19 mouse cellular contexts compared by ENCODE assay signal in genomic region chr8:125074141-125074540, GRCm38 (mm10). TPM values are rescaled to one million over a fixed set of nuclear protein-coding genes. Genes with fewer than 3 reads are reported as not detected.
DNase-seq lines count a peak whose midpoint lies in the region; TF ChIP-seq lines count a peak whose summit lies in the region.
"Had no signal": no experiment of that assay in that cellular context is flagged by ENCODE, and none has a peak within 500 bp of the region (broad histone marks: within the 10 kb centered on the region; RNA-seq: fewer than 3 reads in every experiment).

No protein-coding gene starts in this region.

- no peak for TF ChIP-seq CTCF in layer of hippocampus, adult 2 months (conservative IDR thresholded peaks at IDR 0.05)

- no peak overlapping the region for H3K4me3 ChIP-seq in layer of hippocampus, adult 2 months
- H3K4me3 ChIP-seq: embryonic facial prominence, embryonic 12.5 days; embryonic facial prominence, embryonic 15.5 days; forebrain, embryonic 12.5 days; forebrain, embryonic 15.5 days; hindbrain, embryonic 10.5 days; hindbrain, embryonic 13.5 days; intestine, embryonic 15.5 days had no signal

- H3K27ac ChIP-seq in layer of hippocampus, adult 2 months, result peak overlapping the region; percentile 1; the same call in 1 of the 2 replicates
- H3K27ac ChIP-seq: embryonic facial prominence, embryonic 12.5 days; embryonic facial prominence, embryonic 15.5 days; forebrain, embryonic 12.5 days; hindbrain, embryonic 13.5 days; intestine, embryonic 15.5 days had no signal

- DNase-seq in layer of hippocampus, adult 2 months (ENCODE audit: low spot score in 2 of 2), result no peak
- DNase-seq in layer of hippocampus, adult 18-20 months (ENCODE audit: low spot score in 2 of 2), result no peak
- peak; percentile 58 for DNase-seq in adrenal gland, postnatal 10 days
- peak; percentile 74 to 79 for DNase-seq in adrenal gland, postnatal 36 days
- no peak for DNase-seq in ovary, postnatal 10 days (ENCODE audit: low spot score)
- DNase-seq in Muller cell, postnatal 12 days (ENCODE audit: inconsistent ontology term), result no peak
- DNase-seq: cerebellum, adult 11 months; cerebellum, adult 2 months; cerebellum, adult 9-11 months; gastrocnemius, postnatal 10 days; gastrocnemius, postnatal 36 days; kidney, adult 11 months had no signal

RNA-seq across cellular contexts. Expression of gene Disc1, which starts 20.1 kb away (rescaled TPM):
- total RNA-seq in layer of hippocampus, adult 2 months (2021), result 1 to 10 TPM; 5.6 to 6.1 TPM
- total RNA-seq in layer of hippocampus, adult 18-20 months (2021), result 1 to 10 TPM; 4.3 to 4.6 TPM
- total RNA-seq in adrenal gland, postnatal 10 days (2021), result 1 to 10 TPM; 3.6 TPM
- 1 to 10 TPM; 1.2 to 1.8 TPM for total RNA-seq in adrenal gland, postnatal 36 days (2021)

Comparison
In these comparisons a context has a peak if more than half of its experiments do, and no peak if none do; other contexts are left out.
1. DNase-seq: peak in adrenal gland, postnatal 10 days (single experiment) and adrenal gland, postnatal 36 days (2 of 2); none in layer of hippocampus, adult 2 months (0 of 2), layer of hippocampus, adult 18-20 months (0 of 2), ovary, postnatal 10 days (single experiment) and Muller cell, postnatal 12 days (single experiment).